Mouse (Mus musculus) bone marrow, adult 2 months (tissue): ENCODE results near the gene Ilkap. TPM values are rescaled to one million over a fixed set of nuclear protein-coding genes. Genes with fewer than 3 reads are reported as not detected.

Experiments used
- H3K27ac ChIP-seq: fragments of 200-500 bp; 2 replicates; pipeline ENCODE4 v1.5.1; 2012; ENCODE audit warnings: low read depth, mild to moderate bottlenecking, control low read depth, inconsistent platforms, low read length; ENCODE audit not compliant: control insufficient read depth, poor library complexity, insufficient read depth
- H3K4me1 ChIP-seq: fragments of 200-500 bp; 2 replicates; pipeline ENCODE4 v1.6.1; 2011; ENCODE audit warnings: low read length; ENCODE audit not compliant: control insufficient read depth, insufficient read depth
- H3K4me3 ChIP-seq: fragments of 200-500 bp; replicated peaks from 2 replicates; pipeline ENCODE3; 2011; ENCODE audit warnings: mild to moderate bottlenecking, low read depth, low read length, control low read depth; ENCODE audit not compliant: control insufficient read depth
- CTCF ChIP-seq: fragments of 200-500 bp; IDR thresholded peaks from 2 replicates; pipeline ENCODE4 v1.5.1; 2011; ENCODE audit warnings: low read length, control low read depth; ENCODE audit not compliant: control insufficient read depth, insufficient read depth
- POLR2A ChIP-seq: fragments of 200-500 bp; IDR thresholded peaks from 2 replicates; pipeline ENCODE4 v1.6.1; 2011; ENCODE audit warnings: low read depth, mild to moderate bottlenecking, control low read depth, low read length, borderline replicate concordance; ENCODE audit not compliant: control insufficient read depth
- WGBS: fragments of 180-500 bp; shearing (Covaris S2); methylation state at CpG from one replicate; pipeline ENCODE4 v1.1.7; 2018; 5-methylcytosine and 5-hydroxymethylcytosine counted together
- polyA plus RNA-seq: library from polyadenylated mRNA; stranded (reverse); fragments of >200 nt; gene quantifications from 2 replicates; pipeline ENCODE4 v1.2.4, GENCODE M21; 2011; ENCODE audit warnings: low replicate concordance; ENCODE audit not compliant: missing spikeins, insufficient read depth, insufficient read length

Gene Ilkap
- polyA plus RNA-seq, 1 experiment = 202 TPM

GRCm38 (mm10) chr1:91337355-91337754 is 61.3 kb downstream of the Ilkap start:
- no peak overlapping the region for H3K4me3 ChIP-seq
- no peaks in the 10 kb centered on the region for H3K4me1 ChIP-seq
- WGBS = 73% methylated on average over 7 of the region's 7 CpGs
- no peak overlapping the region for H3K27ac ChIP-seq
- no peak for TF ChIP-seq POLR2A
- TF ChIP-seq CTCF = no peak

GRCm38 (mm10) chr1:91333582-91333981 is 65.0 kb downstream of the Ilkap start:
- Histone ChIP-seq H3K27ac (no peak overlapping the region), H3K4me3 (no peak overlapping the region), H3K4me1 (no peaks in the 10 kb centered on the region)
- TF ChIP-seq POLR2A = no peak
- no peak for TF ChIP-seq CTCF

- no peak overlapping the region for H3K27ac ChIP-seq
- H3K4me1 ChIP-seq = no peaks in the 10 kb centered on the region
- TF ChIP-seq CTCF = no peak
- no peak for TF ChIP-seq POLR2A
- H3K4me3 ChIP-seq = no peak overlapping the region
- WGBS = 59% methylated on average over 4 of the region's 4 CpGs
Observed at GRCm38 (mm10) chr1:91332102-91332501, 66.5 kb downstream of the Ilkap start.

DNA sequence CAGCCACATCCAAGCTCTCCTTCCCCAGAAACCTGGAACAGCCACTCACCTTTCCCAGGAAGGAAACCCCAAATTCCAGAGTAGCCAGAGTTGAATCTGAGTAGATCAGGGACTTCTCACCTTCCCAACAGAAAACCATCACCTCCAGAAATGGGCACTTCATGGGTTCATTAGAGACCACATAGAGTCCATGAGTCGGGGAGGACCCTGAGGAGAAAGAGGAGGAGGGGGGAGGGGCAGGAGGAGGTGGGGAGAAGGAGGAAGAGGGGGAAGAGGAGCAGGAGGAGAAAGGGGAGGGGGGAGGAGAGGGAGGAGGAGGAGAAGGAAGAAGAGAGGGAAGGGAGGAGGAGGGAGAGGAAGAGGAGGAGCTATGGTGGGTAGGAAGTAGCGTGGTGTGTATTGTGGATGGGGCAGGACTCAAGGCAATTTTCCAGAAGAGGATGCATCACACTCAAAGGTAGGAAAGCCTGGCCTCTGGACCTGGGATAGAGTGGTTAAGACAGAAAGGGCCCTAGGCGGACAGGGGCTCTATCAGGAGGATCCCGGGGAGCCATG is 73.0 kb downstream of the Ilkap start:
- WGBS = 62% methylated on average over 4 of the region's 4 CpGs

DNA sequence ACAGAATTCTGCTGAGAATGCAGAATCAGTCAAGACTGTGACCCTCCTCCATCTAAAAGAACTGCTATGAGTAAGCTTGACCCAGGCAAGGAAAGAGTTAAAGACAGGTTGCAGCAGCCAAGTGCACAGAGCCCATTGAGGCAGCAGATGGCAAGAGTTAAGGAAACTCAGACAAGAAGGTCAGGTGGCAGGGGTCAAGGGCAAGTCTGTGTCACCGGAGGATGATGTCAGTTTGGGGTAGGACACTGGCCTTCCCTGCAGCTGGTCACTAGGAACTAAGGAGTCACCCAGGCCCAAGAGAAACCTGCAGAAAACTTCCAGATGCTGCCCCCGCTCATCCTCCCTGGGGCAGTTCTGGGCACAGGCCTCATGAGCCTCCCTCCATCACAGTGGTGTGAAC is 74.0 kb downstream of the Ilkap start:
- no peak overlapping the region for H3K27ac ChIP-seq
- H3K4me1 ChIP-seq = no peaks in the 10 kb centered on the region
- no peak overlapping the region for H3K4me3 ChIP-seq
- WGBS = 92% methylated on average over 2 of the region's 2 CpGs
- no peak for TF ChIP-seq POLR2A
- TF ChIP-seq CTCF = no peak

More for the DNA sequence above, 73.0 kb downstream of the Ilkap start:
- Histone ChIP-seq H3K4me1 (no peaks in the 10 kb centered on the region), H3K4me3 (no peak overlapping the region), H3K27ac (no peak overlapping the region)
- no peak for TF ChIP-seq CTCF
- TF ChIP-seq POLR2A = no peak

Other genes starting within 250 kb of the Ilkap start
- gene Ramp1, start 219.0 kb downstream of the Ilkap start, polyA plus RNA-seq = 12.9 and 22.2 TPM in 2 replicates
- gene Ube2f, start 148.5 kb downstream of the Ilkap start, polyA plus RNA-seq = 48.9 and 62.6 TPM in 2 replicates
- gene Scly, start 100.5 kb downstream of the Ilkap start, polyA plus RNA-seq = 24.1 and 26.7 TPM in 2 replicates
- not detected in 2 replicates for gene Espnl, start 76.7 kb downstream of the Ilkap start, polyA plus RNA-seq
- not detected in 2 replicates for gene Klhl30, start 47.8 kb downstream of the Ilkap start, polyA plus RNA-seq
- gene Erfe, start 32.4 kb downstream of the Ilkap start, polyA plus RNA-seq = 0.68 and 5.2 TPM in 2 replicates
- gene Hes6, start 15.2 kb upstream of the Ilkap start, polyA plus RNA-seq = 23.3 and 32.9 TPM in 2 replicates
- gene Per2, start 60.5 kb upstream of the Ilkap start, polyA plus RNA-seq = 2.3 and 9.4 TPM in 2 replicates
- gene Traf3ip1, start 95.8 kb upstream of the Ilkap start, polyA plus RNA-seq = 2.7 and 6.8 TPM in 2 replicates
- gene Asb1, start 141.7 kb upstream of the Ilkap start, polyA plus RNA-seq = 25.8 and 40.9 TPM in 2 replicates